Mouse (Mus musculus) frontal cortex, postnatal 10 days (tissue): ENCODE measurements around the gene Gse1.
A peak's percentile ranks its signal among the peaks of the same experiment; 100 is the strongest.

Experiments used
- DNase-seq, 2 experiments: peaks; one replicate each; pipeline ENCODE4 v3.0.0; 2022; ENCODE audit warnings: low spot score in 2 of 2, mixed read lengths in 1 of 2

Gse1 gene

GRCm38 (mm10) chr8:120421638-120422037, 193.4 kb downstream of the Gse1 start:
- no peak for DNase-seq

GRCm38 (mm10) chr8:120422236-120422635, 194.0 kb downstream of the Gse1 start:
- DNase-seq: no peak

- no peak for DNase-seq
Measured at GRCm38 (mm10) chr8:120423576-120423975, 195.3 kb downstream of the Gse1 start.

GRCm38 (mm10) chr8:120424829-120425198, 196.6 kb downstream of the Gse1 start:
- no peak for DNase-seq

- no peak for DNase-seq
Measured at GRCm38 (mm10) chr8:120425199-120425941, 197.1 kb downstream of the Gse1 start.

- DNase-seq: no peak
Measured at GRCm38 (mm10) chr8:120426105-120426504, 197.8 kb downstream of the Gse1 start.

GRCm38 (mm10) chr8:120426622-120427385, 198.5 kb downstream of the Gse1 start:
- peak; percentile 62 to 64 for DNase-seq

GRCm38 (mm10) chr8:120428492-120428891, 200.2 kb downstream of the Gse1 start:
- DNase-seq: no peak

- no peak for DNase-seq
Measured at GRCm38 (mm10) chr8:120429116-120429515, 200.9 kb downstream of the Gse1 start.

GRCm38 (mm10) chr8:120431042-120431441, 202.8 kb downstream of the Gse1 start:
- DNase-seq: no peak

- no peak for DNase-seq
Measured at GRCm38 (mm10) chr8:120432438-120432837, 204.2 kb downstream of the Gse1 start.

GRCm38 (mm10) chr8:120433143-120433542, 204.9 kb downstream of the Gse1 start:
- DNase-seq: no peak

- no peak for DNase-seq
Measured at GRCm38 (mm10) chr8:120433734-120434133, 205.5 kb downstream of the Gse1 start.

GRCm38 (mm10) chr8:120435781-120436180, 207.5 kb downstream of the Gse1 start:
- no peak for DNase-seq

- no peak for DNase-seq
Measured at GRCm38 (mm10) chr8:120436491-120437030, 208.3 kb downstream of the Gse1 start.

- no peak for DNase-seq
Measured at GRCm38 (mm10) chr8:120437207-120437606, 209.0 kb downstream of the Gse1 start.

GRCm38 (mm10) chr8:120437666-120438395, 209.6 kb downstream of the Gse1 start:
- no peak for DNase-seq

GRCm38 (mm10) chr8:120439309-120439708, 211.1 kb downstream of the Gse1 start:
- DNase-seq: peak in 1 of 2 experiments; percentile 45

GRCm38 (mm10) chr8:120440739-120441138, 212.5 kb downstream of the Gse1 start:
- DNase-seq: peak in 1 of 2 experiments; percentile 31

- no peak for DNase-seq
Measured at GRCm38 (mm10) chr8:120441637-120442036, 213.4 kb downstream of the Gse1 start.

- DNase-seq: no peak
Measured at GRCm38 (mm10) chr8:120442306-120443003, 214.2 kb downstream of the Gse1 start.
